8 mouse cellular contexts compared by ENCODE assay signal in genomic region chr10:68724361-68724720, GRCm38 (mm10). TPM values are rescaled to one million over a fixed set of nuclear protein-coding genes. Genes with fewer than 3 reads are reported as not detected.
A peak's percentile ranks its signal among the peaks of the same experiment; 100 is the strongest.
DNase-seq lines count a peak whose midpoint lies in the region; ATAC-seq and TF ChIP-seq lines count a peak whose summit lies in the region.

No protein-coding gene starts in this region.

- dilution Hi-C loops in CH12.LX (cut with MboI; ENCODE audit: extremely low pct_ligation_motif_present, extremely low pct_unique_long_range_greater_than_20kb, low sequenced_read_pairs), result no loop called here

- no peak overlapping the region for H3K27ac ChIP-seq in gastrocnemius, adult 2 months
- no peak overlapping the region for H3K27ac ChIP-seq in CH12.LX (ENCODE audit: insufficient read depth, low read depth)
- H3K27ac ChIP-seq in embryonic facial prominence, embryonic 15.5 days (replicated peaks), result peak overlapping the region; percentile 63
- no peak overlapping the region for H3K27ac ChIP-seq in hindbrain, postnatal 0 days
- no peak overlapping the region for H3K27ac ChIP-seq in liver, embryonic 16.5 days (ENCODE audit: low read length)
- no peak overlapping the region for H3K27ac ChIP-seq in neural tube, embryonic 14.5 days (ENCODE audit: low read depth, low read length)

- peak; percentile 52; the same call in 1 of the 2 replicates for ATAC-seq in embryonic facial prominence, embryonic 15.5 days (ENCODE audit: insufficient number of reproducible peaks, low FRiP score, low TSS enrichment, low read depth)
- ATAC-seq in hindbrain, postnatal 0 days, result peak; percentile 43; the same call in 1 of the 2 replicates
- ATAC-seq in liver, embryonic 16.5 days (ENCODE audit: low read depth), result no peak
- ATAC-seq in neural tube, embryonic 14.5 days (ENCODE audit: low read depth), result peak; percentile 63; the same call in 1 of the 2 replicates

- intact Hi-C loops in gastrocnemius, adult 2 months (cut with DNase I), result no loop called here

- H3K9ac ChIP-seq in CH12.LX (ENCODE audit: insufficient read depth, low read depth), result no peak overlapping the region
- peak overlapping the region; percentile 57 for H3K9ac ChIP-seq in embryonic facial prominence, embryonic 15.5 days
- H3K9ac ChIP-seq in hindbrain, postnatal 0 days (replicated peaks; ENCODE audit: low read length), result peak overlapping the region; percentile 45; the same call in 1 of the 2 replicates
- no peak overlapping the region for H3K9ac ChIP-seq in liver, embryonic 16.5 days (ENCODE audit: low read depth, low read length)
- H3K9ac ChIP-seq in neural tube, embryonic 14.5 days (replicated peaks; ENCODE audit: low read depth, low read length), result peak overlapping the region; percentile 41

- 2% methylated on average over 10 of the region's 11 CpGs for WGBS in embryonic facial prominence, embryonic 15.5 days
- WGBS in hindbrain, postnatal 0 days, result 2% methylated on average over 11 of the region's 11 CpGs
- 2% methylated on average over 11 of the region's 11 CpGs for WGBS in liver, embryonic 16.5 days (ENCODE audit: insufficient replicate concordance)
- 0% methylated on average over 11 of the region's 11 CpGs for WGBS in neural tube, embryonic 14.5 days

- TF ChIP-seq EP300 in CH12.LX (IDR thresholded peaks at IDR 0.05; ENCODE audit: low read length), result no peak

- H3K36me3 ChIP-seq in CH12.LX (replicated peaks in 1 of 2; ENCODE audit: control insufficient read depth in 1 of 2, insufficient read depth in 1 of 2, low read length in 1 of 2), result no peaks in the 10 kb centered on the region
- no peaks in the 10 kb centered on the region for H3K36me3 ChIP-seq in embryonic facial prominence, embryonic 15.5 days
- H3K36me3 ChIP-seq in hindbrain, postnatal 0 days (ENCODE audit: insufficient read depth, low read length), result no peaks in the 10 kb centered on the region
- H3K36me3 ChIP-seq in liver, embryonic 16.5 days (ENCODE audit: control insufficient read depth, insufficient read depth), result no peaks in the 10 kb centered on the region
- no peaks in the 10 kb centered on the region for H3K36me3 ChIP-seq in neural tube, embryonic 14.5 days (ENCODE audit: control insufficient read depth, insufficient read depth, low read length)

- no peak for TF ChIP-seq POLR2A in CH12.LX (IDR thresholded peaks at IDR 0.05; ENCODE audit: low read depth, low read length)

- no peaks in the 10 kb centered on the region for H3K79me2 ChIP-seq in CH12.LX (replicated peaks; ENCODE audit: control insufficient read depth, extremely low read depth, insufficient read depth, poor library complexity, severe bottlenecking)

- peak overlapping the region; percentile 96 for H3K4me2 ChIP-seq in CH12.LX (ENCODE audit: insufficient read depth, low read depth, poor library complexity, severe bottlenecking)
- H3K4me2 ChIP-seq in embryonic facial prominence, embryonic 15.5 days (replicated peaks), result peak overlapping the region; percentile 90
- peak overlapping the region; percentile 92 for H3K4me2 ChIP-seq in hindbrain, postnatal 0 days (ENCODE audit: low read depth, low read length)
- H3K4me2 ChIP-seq in liver, embryonic 16.5 days (ENCODE audit: low read depth, low read length), result peak overlapping the region; percentile 58
- peak overlapping the region; percentile 83 for H3K4me2 ChIP-seq in neural tube, embryonic 14.5 days (ENCODE audit: low read depth, low read length)

- DNase-seq in gastrocnemius, adult 2 months, result peak; percentile 33
- DNase-seq in gastrocnemius, adult 8-10 months (ENCODE audit: low spot score in 2 of 2), result no peak
- DNase-seq in CH12.LX (ENCODE audit: extremely low read depth), result no peak
- DNase-seq in hindbrain, postnatal 0 days (ENCODE audit: low spot score), result peak; percentile 39
- DNase-seq in cerebellum, adult 9-11 months, result no peak

- H3K4me1 ChIP-seq in CH12.LX (ENCODE audit: control insufficient read depth in 1 of 2, insufficient read depth in 2 of 2), result peaks cover 15 to 19% of the 10 kb centered on the region in 2 experiments
- peaks cover 9% of the 10 kb centered on the region for H3K4me1 ChIP-seq in embryonic facial prominence, embryonic 15.5 days
- 0 out of 2 replicates have a peak, but pooled peaks cover 10% of the 10 kb centered on the region for H3K4me1 ChIP-seq in hindbrain, postnatal 0 days (ENCODE audit: insufficient read depth, low read length)
- H3K4me1 ChIP-seq in liver, embryonic 16.5 days (ENCODE audit: control insufficient read depth, low read depth, low read length), result no peaks in the 10 kb centered on the region
- peaks cover 6% of the 10 kb centered on the region; the same call in 1 of the 2 replicates for H3K4me1 ChIP-seq in neural tube, embryonic 14.5 days (ENCODE audit: control insufficient read depth, insufficient read depth, low read length)

- TF ChIP-seq RAD21 in CH12.LX (IDR thresholded peaks at IDR 0.05; ENCODE audit: low read depth, low read length), result no peak

- in situ Hi-C loops in CH12.LX (cut with MboI; ENCODE audit: low pct_ligation_motif_present, low pct_unique_long_range_greater_than_20kb, low sequenced_read_pairs), result no loop called here

- TF ChIP-seq CTCF in gastrocnemius, adult 2 months (IDR thresholded peaks at IDR 0.05), result no peak
- no peak for TF ChIP-seq CTCF in CH12.LX (conservative IDR thresholded peaks at IDR 0.05 in 1 of 2, IDR thresholded peaks at IDR 0.05 in 1 of 2; ENCODE audit: low read depth in 2 of 2, low read length in 2 of 2)
- TF ChIP-seq CTCF in hindbrain, postnatal 0 days (IDR thresholded peaks at IDR 0.05; ENCODE audit: low read depth), result no peak

- peak overlapping the region; percentile 70 for H3K4me3 ChIP-seq in gastrocnemius, adult 2 months
- peak overlapping the region in 1 of 3 experiments; percentile 34 for H3K4me3 ChIP-seq in CH12.LX (replicated peaks in 1 of 3; ENCODE audit: low read depth in 2 of 3, low read length in 2 of 3, poor library complexity in 1 of 3)
- peak overlapping the region; percentile 61 for H3K4me3 ChIP-seq in embryonic facial prominence, embryonic 15.5 days (replicated peaks)
- peak overlapping the region; percentile 49 for H3K4me3 ChIP-seq in hindbrain, postnatal 0 days (ENCODE audit: low read length)
- H3K4me3 ChIP-seq in liver, embryonic 16.5 days (ENCODE audit: low read depth, low read length), result peak overlapping the region; percentile 45
- peak overlapping the region; percentile 43 for H3K4me3 ChIP-seq in neural tube, embryonic 14.5 days (ENCODE audit: low read depth, low read length)

- H3K9me3 ChIP-seq in CH12.LX (replicated peaks; ENCODE audit: low read length), result no peaks in the 10 kb centered on the region
- no peaks in the 10 kb centered on the region for H3K9me3 ChIP-seq in embryonic facial prominence, embryonic 15.5 days (replicated peaks)
- no peaks in the 10 kb centered on the region for H3K9me3 ChIP-seq in hindbrain, postnatal 0 days (ENCODE audit: low read length)
- no peaks in the 10 kb centered on the region for H3K9me3 ChIP-seq in liver, embryonic 16.5 days (replicated peaks; ENCODE audit: control insufficient read depth, low read length)
- H3K9me3 ChIP-seq in neural tube, embryonic 14.5 days (ENCODE audit: control insufficient read depth, low read length), result no peaks in the 10 kb centered on the region

- no peaks in the 10 kb centered on the region for H3K27me3 ChIP-seq in CH12.LX (replicated peaks)
- H3K27me3 ChIP-seq in embryonic facial prominence, embryonic 15.5 days, result no peaks in the 10 kb centered on the region
- H3K27me3 ChIP-seq in hindbrain, postnatal 0 days (ENCODE audit: insufficient read depth, low read length), result no peaks in the 10 kb centered on the region
- H3K27me3 ChIP-seq in liver, embryonic 16.5 days (ENCODE audit: control insufficient read depth, insufficient read depth, low read depth, low read length), result peaks cover 5% of the 10 kb centered on the region; the same call in 1 of the 2 replicates
- H3K27me3 ChIP-seq in neural tube, embryonic 14.5 days (ENCODE audit: control insufficient read depth, insufficient read depth, low read length), result no peaks in the 10 kb centered on the region

TF ChIP-seq in CH12.LX, 34 proteins besides CTCF, POLR2A, EP300 and RAD21:
- TF ChIP-seq JUND (conservative IDR thresholded peaks at IDR 0.05; ENCODE audit: low read depth, low read length) (no peak), CHD1 (IDR thresholded peaks at IDR 0.05; ENCODE audit: low read depth, low read length) (no peak), HCFC1 (IDR thresholded peaks at IDR 0.05; ENCODE audit: low read depth, low read length) (no peak), ZC3H11A (IDR thresholded peaks at IDR 0.05; ENCODE audit: low read depth, low read length) (no peak), KAT2A (IDR thresholded peaks at IDR 0.05; ENCODE audit: insufficient replicate concordance, low read length) (no peak), JUN (IDR thresholded peaks at IDR 0.05; ENCODE audit: insufficient read depth, low read depth, low read length) (no peak), IRF4 (IDR thresholded peaks at IDR 0.05; ENCODE audit: low read depth, low read length) (no peak), PAX5 (IDR thresholded peaks at IDR 0.05; ENCODE audit: low read length) (no peak)

RNA-seq across cellular contexts. Expression of gene Tmem26, which starts 0.9 kb away (rescaled TPM):
- total RNA-seq in gastrocnemius, adult 2 months (2021), result under 1 TPM; 0.59 to 0.66 TPM
- under 1 TPM; 0.24 to 0.88 (median 0.49) TPM for total RNA-seq in gastrocnemius, adult 8-10 months (2022)
- total RNA-seq in CH12.LX (2012; rRNA removed) (0.04 TPM in 2 replicates), CH12.LX (2014; rRNA removed) (not detected in 2 replicates)
- not detected in 2 replicates for polyA plus RNA-seq in CH12.LX (2012; ENCODE audit: insufficient read length, low read depth)
- polyA plus RNA-seq in embryonic facial prominence, embryonic 15.5 days (2015; fragmentation: Nextera tagmentation; extraction: Ambion mirVana), result 32.3 and 43.7 TPM in 2 replicates
- total RNA-seq in hindbrain, postnatal 0 days (2014; rRNA removed), result 6.6 and 6.8 TPM in 2 replicates
- polyA plus RNA-seq in hindbrain, postnatal 0 days (2015; fragmentation: Nextera tagmentation; extraction: Ambion mirVana), result 4.7 and 5.0 TPM in 2 replicates
- polyA plus RNA-seq in liver, embryonic 16.5 days (2015; fragmentation: Nextera tagmentation; extraction: Ambion mirVana), result 1.6 and 1.8 TPM in 2 replicates
- polyA plus RNA-seq in neural tube, embryonic 14.5 days (2014; fragmentation: Nextera tagmentation; extraction: Ambion mirVana), result 6.5 and 7.6 TPM in 2 replicates

Comparison
In these comparisons a context has a peak if more than half of its experiments do, and no peak if none do; other contexts are left out.
1. DNase-seq: peak in gastrocnemius, adult 2 months (single experiment) and hindbrain, postnatal 0 days (single experiment); none in gastrocnemius, adult 8-10 months (0 of 2), CH12.LX (single experiment) and cerebellum, adult 9-11 months (single experiment).
2. H3K9ac ChIP-seq: peak in embryonic facial prominence, embryonic 15.5 days (single experiment), hindbrain, postnatal 0 days (single experiment) and neural tube, embryonic 14.5 days (single experiment); none in CH12.LX (single experiment) and liver, embryonic 16.5 days (single experiment).
3. Peak in every context shown above with its lines, with median percentiles within 50 percentile points of each other: H3K4me2 ChIP-seq.